Mouse (Mus musculus): ENCODE results near the gene Gm6034. TPM values are rescaled to one million over a fixed set of nuclear protein-coding genes. Genes with fewer than 3 reads are reported as not detected.
"Not testable (repeated sequence)": the region's sequence is repeated elsewhere in the genome, so short reads cannot be mapped to it uniquely, and the experiment has no call there.

Gm6034 gene
- total RNA-seq (2014; rRNA removed) (0.09 TPM in 1 of 2 replicates, not detected in the other), polyA plus RNA-seq (2012; rRNA removed) (0.05 and 0.06 TPM in 2 replicates)

DNA sequence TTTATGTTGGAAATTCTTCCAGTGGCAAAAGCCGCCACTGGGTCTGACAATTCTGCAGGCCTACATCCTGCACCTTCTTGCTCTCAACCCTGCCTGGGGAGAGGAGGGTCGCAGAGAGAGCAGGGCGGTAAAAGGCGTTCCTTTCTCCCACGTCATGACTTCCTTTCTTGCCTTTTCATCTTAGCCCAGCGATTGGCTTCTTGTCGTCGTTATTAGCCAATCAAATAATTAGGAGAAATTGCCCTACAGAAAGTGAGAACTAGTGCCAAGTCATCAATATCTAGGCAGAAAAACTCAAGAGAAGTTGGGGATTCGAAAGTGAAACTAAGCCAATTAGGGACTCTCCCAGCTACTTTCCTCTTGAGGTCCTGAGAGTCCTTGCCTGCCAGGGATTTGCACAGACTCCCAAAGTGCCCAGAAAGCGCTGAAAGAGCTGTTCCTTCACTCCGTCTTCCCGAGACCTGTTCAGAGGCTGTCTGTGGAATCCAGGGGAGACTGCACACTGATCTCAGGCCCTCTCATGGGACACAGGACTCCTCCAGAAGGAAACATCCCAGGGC, at the start of gene Gm6034, which contains the start of gene H2-T22:
Gene Gm6034, plus strand, starts transcription at position 352 of the 560 bp plus-strand sequence.
Gene H2-T22, minus strand, starts transcription at position 138 of the 560 bp plus-strand sequence.
- H3K4me1 ChIP-seq (ENCODE audit: control insufficient read depth, insufficient read depth, low read length); H3K27me3 ChIP-seq (ENCODE audit: control insufficient read depth, insufficient read depth, low read length); H3K36me3 ChIP-seq (ENCODE audit: control insufficient read depth, insufficient read depth, low read length); H3K79me2 ChIP-seq (ENCODE audit: control insufficient read depth, insufficient read depth, low read length): not testable (repeated sequence)
- peak; percentile 78 for TF ChIP-seq POLR2A (IDR thresholded peaks at IDR 0.05; ENCODE audit: extremely low read depth, insufficient read depth, low read length)
- under 1% methylated on average over 12 of the region's 12 CpGs for WGBS
- peak within 1 kb of the TSS; percentile 88 for H3K27ac ChIP-seq (replicated peaks; ENCODE audit: insufficient read depth, low read depth, low read length)
- H3K4me3 ChIP-seq (ENCODE audit: insufficient read depth, low read depth, low read length) = peak within 1 kb of the TSS; percentile 67
- H3K9ac ChIP-seq (ENCODE audit: low read depth, low read length) = peak within 1 kb of the TSS; percentile 76
- peak; percentile 96 for DNase-seq (ENCODE audit: extremely low read depth, low read depth, low spot score)

DNA sequence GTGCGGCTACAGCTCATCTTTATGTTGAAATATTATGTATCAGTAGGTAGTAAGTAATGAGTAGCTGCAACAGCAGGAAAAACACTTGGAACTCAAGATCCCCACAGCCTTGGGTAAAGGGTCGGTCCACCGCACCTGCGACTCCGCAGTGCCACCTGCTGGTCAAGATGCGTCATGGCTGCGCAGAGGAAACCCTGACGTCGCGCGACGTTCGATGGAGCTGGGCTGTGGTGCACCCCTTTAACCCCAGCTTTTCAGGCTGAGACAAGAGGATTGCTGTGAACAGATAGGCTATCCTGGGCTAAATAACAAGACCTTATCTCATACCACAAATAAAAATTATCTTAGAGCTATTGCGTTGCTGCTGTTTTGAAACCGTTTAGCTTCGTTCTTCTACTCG, 49.1 kb upstream of the Gm6034 start:
- H3K4me3 ChIP-seq (ENCODE audit: insufficient read depth, low read depth, low read length) = 0 out of 2 replicates have a peak overlapping the region, but pooled peaks have one; percentile 0
- 3% methylated on average over 17 of the region's 17 CpGs for WGBS
- no peak for TF ChIP-seq POLR2A (IDR thresholded peaks at IDR 0.05; ENCODE audit: extremely low read depth, insufficient read depth, low read length)
- TF ChIP-seq CTCF (IDR thresholded peaks at IDR 0.05; ENCODE audit: low read depth, low read length) = peak; percentile 100
- peaks cover 6% of the 10 kb centered on the region for H3K4me1 ChIP-seq (ENCODE audit: control insufficient read depth, insufficient read depth, low read length)
- H3K79me2 ChIP-seq (ENCODE audit: control insufficient read depth, insufficient read depth, low read length) = peaks cover 4% of the 10 kb centered on the region; the same call in 1 of the 2 replicates
- no peak overlapping the region for H3K9ac ChIP-seq (ENCODE audit: low read depth, low read length)
- H3K36me3 ChIP-seq (ENCODE audit: control insufficient read depth, insufficient read depth, low read length) = no peaks in the 10 kb centered on the region
- no peaks in the 10 kb centered on the region for H3K27me3 ChIP-seq (ENCODE audit: control insufficient read depth, insufficient read depth, low read length)
- no peak overlapping the region for H3K27ac ChIP-seq (replicated peaks; ENCODE audit: insufficient read depth, low read depth, low read length)
- peak; percentile 54 for DNase-seq (ENCODE audit: extremely low read depth, low read depth, low spot score)

DNA sequence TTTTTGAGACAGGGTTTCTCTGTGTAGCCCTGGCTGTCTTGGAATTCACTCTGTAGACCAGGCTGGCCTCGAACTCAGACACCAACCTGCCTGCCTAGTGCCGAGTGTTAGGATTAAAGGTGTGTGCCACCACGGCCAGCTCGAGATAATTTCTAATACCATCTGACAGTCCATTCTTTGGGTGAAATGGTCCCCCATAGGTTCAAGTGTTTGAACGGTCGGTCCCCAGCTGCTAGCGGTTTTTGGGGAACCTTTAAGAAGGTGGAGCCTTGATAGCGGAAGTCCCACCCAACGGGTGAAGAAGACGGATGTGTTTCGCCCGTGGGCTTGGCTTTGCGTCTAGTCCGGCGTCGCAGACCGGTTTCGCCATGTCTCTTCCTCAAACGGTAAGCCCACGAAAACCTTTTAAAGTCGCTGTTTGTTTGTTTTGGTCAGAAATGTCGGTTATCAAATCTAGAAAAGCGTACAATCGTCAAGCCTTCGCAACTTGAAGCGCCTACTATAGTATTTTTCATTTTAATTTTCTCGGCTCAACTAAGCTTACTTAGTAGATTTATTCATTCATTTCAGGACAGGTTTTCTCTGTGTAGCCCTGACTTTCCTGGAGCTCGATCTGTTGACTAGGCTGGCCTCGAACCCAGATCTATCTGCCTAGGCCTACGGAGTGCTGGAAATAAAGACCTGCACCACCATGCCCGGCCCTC, 48.4 kb upstream of the Gm6034 start:
- peak; percentile 86 for DNase-seq (ENCODE audit: extremely low read depth, low read depth, low spot score)
- WGBS = under 1% methylated on average over 31 of the region's 31 CpGs
- Histone ChIP-seq H3K27ac (replicated peaks; ENCODE audit: insufficient read depth, low read depth, low read length) (peak overlapping the region; percentile 68), H3K36me3 (ENCODE audit: control insufficient read depth, insufficient read depth, low read length) (no peaks in the 10 kb centered on the region), H3K4me1 (ENCODE audit: control insufficient read depth, insufficient read depth, low read length) (peaks cover 7% of the 10 kb centered on the region), H3K4me3 (ENCODE audit: insufficient read depth, low read depth, low read length) (peak overlapping the region; percentile 55), H3K9ac (ENCODE audit: low read depth, low read length) (peak overlapping the region; percentile 67), H3K79me2 (ENCODE audit: control insufficient read depth, insufficient read depth, low read length) (peaks cover 4% of the 10 kb centered on the region; the same call in 1 of the 2 replicates), H3K27me3 (ENCODE audit: control insufficient read depth, insufficient read depth, low read length) (no peaks in the 10 kb centered on the region)
- TF ChIP-seq CTCF (IDR thresholded peaks at IDR 0.05; ENCODE audit: low read depth, low read length) (no peak), POLR2A (IDR thresholded peaks at IDR 0.05; ENCODE audit: extremely low read depth, insufficient read depth, low read length) (peak; percentile 67)

DNA sequence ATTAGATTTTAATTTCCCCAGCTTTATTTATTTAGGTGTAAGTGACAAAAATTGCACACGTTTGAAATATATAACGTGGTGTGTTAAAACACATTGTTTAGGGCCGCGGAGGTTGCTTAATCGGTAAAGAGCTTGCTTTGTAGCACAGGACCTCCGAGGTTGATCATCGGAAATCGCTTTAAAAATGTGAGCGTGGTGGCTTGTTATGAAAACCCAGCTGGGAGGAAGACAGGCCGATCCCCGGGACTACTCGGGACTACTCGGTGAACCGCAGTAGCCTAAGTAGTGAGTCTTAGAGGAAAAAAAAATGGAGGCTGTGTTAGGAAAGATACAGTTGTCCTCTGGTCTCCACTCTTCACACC, 47.9 kb upstream of the Gm6034 start:
- Histone ChIP-seq H3K9ac (ENCODE audit: low read depth, low read length) (peak overlapping the region; percentile 67), H3K36me3 (ENCODE audit: control insufficient read depth, insufficient read depth, low read length) (no peaks in the 10 kb centered on the region), H3K27me3 (ENCODE audit: control insufficient read depth, insufficient read depth, low read length) (no peaks in the 10 kb centered on the region), H3K79me2 (ENCODE audit: control insufficient read depth, insufficient read depth, low read length) (peaks cover 5% of the 10 kb centered on the region; the same call in 1 of the 2 replicates), H3K4me1 (ENCODE audit: control insufficient read depth, insufficient read depth, low read length) (peaks cover 7% of the 10 kb centered on the region), H3K4me3 (ENCODE audit: insufficient read depth, low read depth, low read length) (peak overlapping the region; percentile 55), H3K27ac (replicated peaks; ENCODE audit: insufficient read depth, low read depth, low read length) (no peak overlapping the region)
- TF ChIP-seq CTCF (IDR thresholded peaks at IDR 0.05; ENCODE audit: low read depth, low read length) = no peak
- no peak for TF ChIP-seq POLR2A (IDR thresholded peaks at IDR 0.05; ENCODE audit: extremely low read depth, insufficient read depth, low read length)
- WGBS = under 1% methylated on average over 14 of the region's 14 CpGs
- DNase-seq (ENCODE audit: extremely low read depth, low read depth, low spot score) = no peak

- no peaks in the 10 kb centered on the region for H3K36me3 ChIP-seq (ENCODE audit: control insufficient read depth, insufficient read depth, low read length)
- H3K79me2 ChIP-seq (ENCODE audit: control insufficient read depth, insufficient read depth, low read length) = peaks cover 20% of the 10 kb centered on the region; the same call in 1 of the 2 replicates
- no peak overlapping the region for H3K27ac ChIP-seq (replicated peaks; ENCODE audit: insufficient read depth, low read depth, low read length)
- WGBS = under 1% methylated on average over 11 of the region's 11 CpGs
- TF ChIP-seq CTCF (IDR thresholded peaks at IDR 0.05; ENCODE audit: low read depth, low read length) (peak; percentile 88), POLR2A (IDR thresholded peaks at IDR 0.05; ENCODE audit: extremely low read depth, insufficient read depth, low read length) (no peak)
- H3K27me3 ChIP-seq (ENCODE audit: control insufficient read depth, insufficient read depth, low read length) = no peaks in the 10 kb centered on the region
- peak; percentile 95 for DNase-seq (ENCODE audit: extremely low read depth, low read depth, low spot score)
- H3K4me1 ChIP-seq (ENCODE audit: control insufficient read depth, insufficient read depth, low read length) = peaks cover 7% of the 10 kb centered on the region
- H3K4me3 ChIP-seq (ENCODE audit: insufficient read depth, low read depth, low read length) = no peak overlapping the region
- H3K9ac ChIP-seq (ENCODE audit: low read depth, low read length) = no peak overlapping the region
Observed at GRCm38 (mm10) chr17:35996949-35997348, 45.8 kb upstream of the Gm6034 start.

All from liver, adult 2 months (tissue).